Mouse (Mus musculus): Measurements from ENCODE around the gene Sumo3.

Gene Sumo3

GRCm38 (mm10) chr10:77605908-77606826, at the start of gene Sumo3, which contains the start of gene Gm49325:
TSS of gene Sumo3 (plus strand) at chr10:77606097.
TSS of gene Gm49325 (plus strand) at chr10:77606197.
- DNase-seq (ENCODE audit: extremely low read depth, low read depth, low spot score) = no peak

GRCm38 (mm10) chr10:77556631-77557030, 49.3 kb upstream of the Sumo3 start:
- DNase-seq (ENCODE audit: extremely low read depth, low read depth, low spot score) = no peak

GRCm38 (mm10) chr10:77557641-77558040, 48.3 kb upstream of the Sumo3 start:
- DNase-seq (ENCODE audit: extremely low read depth, low read depth, low spot score) = no peak

GRCm38 (mm10) chr10:77560090-77560489, 45.8 kb upstream of the Sumo3 start:
- no peak for DNase-seq (ENCODE audit: extremely low read depth, low read depth, low spot score)

GRCm38 (mm10) chr10:77560830-77561229, 45.1 kb upstream of the Sumo3 start:
- no peak for DNase-seq (ENCODE audit: extremely low read depth, low read depth, low spot score)

GRCm38 (mm10) chr10:77561508-77561907, 44.4 kb upstream of the Sumo3 start:
- no peak for DNase-seq (ENCODE audit: extremely low read depth, low read depth, low spot score)

- no peak for DNase-seq (ENCODE audit: extremely low read depth, low read depth, low spot score)
Measured at GRCm38 (mm10) chr10:77565005-77565404, 40.9 kb upstream of the Sumo3 start.

- no peak for DNase-seq (ENCODE audit: extremely low read depth, low read depth, low spot score)
Measured at GRCm38 (mm10) chr10:77566651-77567050, 39.2 kb upstream of the Sumo3 start.

GRCm38 (mm10) chr10:77569481-77569880, 36.4 kb upstream of the Sumo3 start:
- DNase-seq (ENCODE audit: extremely low read depth, low read depth, low spot score) = no peak

- DNase-seq (ENCODE audit: extremely low read depth, low read depth, low spot score) = no peak
Measured at GRCm38 (mm10) chr10:77569973-77570658, 35.8 kb upstream of the Sumo3 start.

GRCm38 (mm10) chr10:77572225-77572624, 33.7 kb upstream of the Sumo3 start:
- DNase-seq (ENCODE audit: extremely low read depth, low read depth, low spot score) = no peak

- no peak for DNase-seq (ENCODE audit: extremely low read depth, low read depth, low spot score)
Measured at GRCm38 (mm10) chr10:77573162-77573561, 32.7 kb upstream of the Sumo3 start.

GRCm38 (mm10) chr10:77580027-77580920, 25.6 kb upstream of the Sumo3 start:
- DNase-seq (ENCODE audit: extremely low read depth, low read depth, low spot score) = no peak

- DNase-seq (ENCODE audit: extremely low read depth, low read depth, low spot score) = no peak
Measured at GRCm38 (mm10) chr10:77581023-77581407, 24.9 kb upstream of the Sumo3 start.

GRCm38 (mm10) chr10:77581408-77582284, 24.3 kb upstream of the Sumo3 start, which contains the start of gene Pttg1ip:
TSS of gene Pttg1ip (plus strand) at chr10:77581720.
- peak; percentile 57 for DNase-seq (ENCODE audit: extremely low read depth, low read depth, low spot score)

GRCm38 (mm10) chr10:77582285-77582618, 23.6 kb upstream of the Sumo3 start:
- no peak for DNase-seq (ENCODE audit: extremely low read depth, low read depth, low spot score)

- no peak for DNase-seq (ENCODE audit: extremely low read depth, low read depth, low spot score)
Measured at GRCm38 (mm10) chr10:77583795-77584422, 22.0 kb upstream of the Sumo3 start.

GRCm38 (mm10) chr10:77586637-77587036, 19.3 kb upstream of the Sumo3 start:
- DNase-seq (ENCODE audit: extremely low read depth, low read depth, low spot score) = no peak

GRCm38 (mm10) chr10:77587091-77587775, 18.7 kb upstream of the Sumo3 start:
- DNase-seq (ENCODE audit: extremely low read depth, low read depth, low spot score) = no peak

Measured in fat pad, adult 2 months (tissue).